Mouse (Mus musculus) ES-E14 (cell line): Measurements from ENCODE around the gene Eef1akmt1.

ENCODE experiments used
- HCFC1 ChIP-seq: IDR thresholded peaks from 2 replicates; pipeline ENCODE4 v1.6.1; 2012; ENCODE audit warnings: low read length, inconsistent platforms, borderline replicate concordance; ENCODE audit not compliant: insufficient read depth
- ZNF384 ChIP-seq: IDR thresholded peaks from 2 replicates; pipeline ENCODE4 v1.6.1; 2012; ENCODE audit warnings: low read depth, low read length, inconsistent platforms

GRCm38 (mm10) chr14:57574792-57575587 lies 3.6 kb upstream of the Eef1akmt1 start:
- TF ChIP-seq HCFC1: no peak
- no peak for TF ChIP-seq ZNF384
